Mouse (Mus musculus): ENCODE data around the gene Dbp. TPM values are rescaled to one million over a fixed set of nuclear protein-coding genes. Genes with fewer than 3 reads are reported as not detected.
A peak's percentile ranks its signal among the peaks of the same experiment; 100 is the strongest.

The Dbp gene
- polyA plus RNA-seq, 1 experiment from 2014 or later = 2.1 TPM

DNA sequence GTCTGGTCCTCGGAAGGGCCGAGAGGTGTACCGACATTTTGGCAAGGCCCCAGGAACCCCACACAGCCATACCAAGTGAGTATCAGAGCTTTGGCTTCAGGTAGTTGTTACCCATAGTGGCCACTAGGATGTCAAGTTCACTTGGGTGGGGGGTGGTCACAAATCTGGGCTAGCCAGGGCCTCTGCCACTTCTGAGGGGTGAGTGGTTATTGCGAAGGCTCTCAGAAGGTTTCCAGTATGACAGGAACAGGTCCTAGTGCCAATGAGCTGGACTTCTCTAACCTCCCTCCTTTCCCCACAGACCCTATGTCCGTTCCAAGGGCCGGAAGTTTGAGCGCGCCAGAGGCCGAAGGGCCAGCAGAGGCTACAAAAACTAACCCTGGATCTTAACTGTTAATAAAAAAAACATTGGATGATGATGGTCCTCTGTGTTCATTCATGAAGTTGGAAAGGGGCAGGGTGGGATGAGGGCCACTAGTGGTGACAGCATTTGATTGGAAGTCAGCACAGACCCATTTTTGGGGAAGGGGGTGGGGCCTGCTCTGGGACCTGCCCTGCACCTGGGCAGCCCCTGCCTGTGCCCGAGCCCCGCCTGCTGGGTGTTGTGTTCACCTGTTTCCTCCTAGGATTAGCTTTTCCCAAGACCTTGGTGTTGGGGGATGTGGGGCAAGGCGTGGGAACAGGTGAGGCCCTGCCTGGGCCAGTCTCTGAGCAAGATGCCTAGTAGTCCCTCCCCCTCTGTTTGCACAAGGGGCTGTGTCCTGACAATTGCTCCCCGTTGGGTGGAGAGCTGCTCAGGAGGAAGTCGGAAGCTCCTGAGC is 15.7 kb downstream of the Dbp start, which contains the start of gene Fam83e:
Gene Fam83e, plus strand, starts transcription at position 800 of the 821 bp plus-strand sequence.
- 79% methylated on average over 14 of the region's 14 CpGs for WGBS
- Histone ChIP-seq H3K27ac (ENCODE audit: low read depth) (0 out of 2 replicates have a peak within 1 kb of the TSS, but pooled peaks have one; percentile 36), H3K9ac (0 out of 2 replicates have a peak within 1 kb of the TSS, but pooled peaks have one; percentile 3), H3K4me1 (ENCODE audit: insufficient read depth) (peaks cover 11% of the 10 kb centered on the region; the same call in 1 of the 2 replicates), H3K4me3 (ENCODE audit: low read depth, low read length) (no peak within 1 kb of the TSS), H3K27me3 (ENCODE audit: insufficient read depth, low read length) (no peaks in the 10 kb centered on the region), H3K36me3 (ENCODE audit: insufficient read depth) (peaks cover 70% of the 10 kb centered on the region), H3K9me3 (ENCODE audit: low read depth, low read length) (no peaks in the 10 kb centered on the region), H3K4me2 (peak within 1 kb of the TSS; percentile 99; the same call in 1 of the 2 replicates)
- DNase-seq = no peak
- ATAC-seq (ENCODE audit: insufficient read depth) = no peak
- TF ChIP-seq CTCF (IDR thresholded peaks at IDR 0.05; ENCODE audit: low read depth) = peak; percentile 40

DNA sequence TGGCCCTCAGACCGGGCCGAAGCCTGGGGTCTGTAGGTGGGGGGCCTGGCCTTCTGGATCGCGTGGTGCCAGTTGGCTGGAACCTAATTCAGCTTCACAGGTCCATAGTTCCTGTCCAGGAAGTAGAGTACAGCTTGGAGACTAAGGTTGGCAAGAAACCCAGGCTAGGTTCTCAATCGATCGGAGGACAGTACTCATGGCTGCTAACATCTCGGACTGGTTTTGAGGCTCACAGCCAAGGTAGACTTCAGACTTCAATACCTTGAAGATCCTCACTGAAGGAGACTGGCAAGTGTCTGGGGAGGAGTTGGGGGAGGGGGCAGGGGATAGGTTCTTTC is 16.3 kb downstream of the Dbp start:
- Histone ChIP-seq H3K9me3 (ENCODE audit: low read depth, low read length) (no peaks in the 10 kb centered on the region), H3K27ac (ENCODE audit: low read depth) (0 out of 2 replicates have a peak overlapping the region, but pooled peaks have one; percentile 36), H3K9ac (0 out of 2 replicates have a peak overlapping the region, but pooled peaks have one; percentile 3), H3K4me2 (no peak overlapping the region), H3K36me3 (ENCODE audit: insufficient read depth) (peaks cover 75% of the 10 kb centered on the region), H3K4me1 (ENCODE audit: insufficient read depth) (peaks cover 10% of the 10 kb centered on the region; the same call in 1 of the 2 replicates), H3K27me3 (ENCODE audit: insufficient read depth, low read length) (no peaks in the 10 kb centered on the region), H3K4me3 (ENCODE audit: low read depth, low read length) (no peak overlapping the region)
- WGBS = 72% methylated on average over 7 of the region's 7 CpGs
- DNase-seq = no peak
- no peak for TF ChIP-seq CTCF (IDR thresholded peaks at IDR 0.05; ENCODE audit: low read depth)
- no peak for ATAC-seq (ENCODE audit: insufficient read depth)

DNA sequence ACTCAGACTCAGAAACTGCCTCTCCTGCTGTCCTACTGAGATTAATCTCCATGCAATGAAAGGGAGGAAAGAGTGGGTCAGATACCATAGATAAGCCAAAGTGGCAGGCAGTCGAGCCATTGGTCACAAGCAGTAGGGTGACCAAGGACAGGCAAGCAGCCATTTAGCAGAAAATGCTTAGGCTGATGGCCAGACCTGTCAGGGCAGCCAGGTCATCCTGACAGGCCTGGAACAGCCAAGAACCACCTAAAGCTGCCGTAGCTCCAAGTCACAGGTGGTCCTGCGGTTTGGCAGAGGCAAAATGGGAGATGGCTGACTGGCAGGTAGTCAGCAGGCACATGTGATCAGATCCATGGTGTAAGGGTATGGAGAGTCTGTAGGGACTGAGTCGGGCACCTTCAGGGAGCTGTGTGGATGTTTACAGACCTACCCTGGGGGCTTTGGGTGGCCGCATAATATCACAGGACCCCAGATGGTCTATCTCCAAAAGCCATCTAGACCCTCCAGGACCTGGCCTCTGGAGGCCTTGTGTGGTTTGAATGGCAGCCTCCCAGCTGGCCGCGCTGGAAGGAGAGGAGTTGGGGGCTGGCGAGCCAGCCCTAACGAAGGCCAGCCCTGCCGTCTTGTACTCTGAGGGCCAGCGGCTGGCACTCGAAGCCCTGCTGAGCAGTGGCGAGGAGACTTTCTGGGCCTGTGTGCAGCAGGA is 16.9 kb downstream of the Dbp start:
- Histone ChIP-seq H3K9me3 (ENCODE audit: low read depth, low read length) (no peaks in the 10 kb centered on the region), H3K27me3 (ENCODE audit: insufficient read depth, low read length) (no peaks in the 10 kb centered on the region), H3K4me1 (ENCODE audit: insufficient read depth) (peaks cover 5% of the 10 kb centered on the region; the same call in 1 of the 2 replicates), H3K36me3 (ENCODE audit: insufficient read depth) (peaks cover 81% of the 10 kb centered on the region), H3K9ac (no peak overlapping the region), H3K4me2 (no peak overlapping the region), H3K4me3 (ENCODE audit: low read depth, low read length) (no peak overlapping the region), H3K27ac (ENCODE audit: low read depth) (0 out of 2 replicates have a peak overlapping the region, but pooled peaks have one; percentile 36)
- no peak for TF ChIP-seq CTCF (IDR thresholded peaks at IDR 0.05; ENCODE audit: low read depth)
- no peak for ATAC-seq (ENCODE audit: insufficient read depth)
- no peak for DNase-seq
- WGBS = 58% methylated on average over 13 of the region's 13 CpGs

DNA sequence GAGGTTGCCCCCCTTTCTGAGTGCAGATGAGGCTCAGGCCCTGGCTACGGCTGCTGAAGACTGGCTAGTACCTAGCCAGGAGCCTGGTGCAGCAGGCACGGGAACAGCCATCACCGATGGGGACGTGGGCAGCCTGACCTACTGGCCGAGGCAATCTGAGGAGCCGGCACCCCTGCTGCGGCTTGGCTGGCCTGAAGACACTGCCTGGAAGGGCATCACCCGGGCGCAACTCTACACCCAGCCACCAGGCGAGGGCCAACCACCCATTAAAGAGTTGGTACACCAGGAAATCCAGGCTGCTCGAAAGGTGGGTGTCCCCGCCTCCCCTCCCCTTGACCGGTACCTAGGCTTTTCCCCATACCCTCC is 17.4 kb downstream of the Dbp start:
- ATAC-seq (ENCODE audit: insufficient read depth) (no peak), DNase-seq (no peak)
- Histone ChIP-seq H3K9ac (no peak overlapping the region), H3K4me2 (no peak overlapping the region), H3K4me3 (ENCODE audit: low read depth, low read length) (no peak overlapping the region), H3K36me3 (ENCODE audit: insufficient read depth) (peaks cover 86% of the 10 kb centered on the region), H3K27ac (ENCODE audit: low read depth) (no peak overlapping the region), H3K4me1 (ENCODE audit: insufficient read depth) (0 out of 2 replicates have a peak, but pooled peaks cover 5% of the 10 kb centered on the region), H3K9me3 (ENCODE audit: low read depth, low read length) (no peaks in the 10 kb centered on the region), H3K27me3 (ENCODE audit: insufficient read depth, low read length) (no peaks in the 10 kb centered on the region)
- WGBS = 67% methylated on average over 13 of the region's 13 CpGs
- no peak for TF ChIP-seq CTCF (IDR thresholded peaks at IDR 0.05; ENCODE audit: low read depth)

DNA sequence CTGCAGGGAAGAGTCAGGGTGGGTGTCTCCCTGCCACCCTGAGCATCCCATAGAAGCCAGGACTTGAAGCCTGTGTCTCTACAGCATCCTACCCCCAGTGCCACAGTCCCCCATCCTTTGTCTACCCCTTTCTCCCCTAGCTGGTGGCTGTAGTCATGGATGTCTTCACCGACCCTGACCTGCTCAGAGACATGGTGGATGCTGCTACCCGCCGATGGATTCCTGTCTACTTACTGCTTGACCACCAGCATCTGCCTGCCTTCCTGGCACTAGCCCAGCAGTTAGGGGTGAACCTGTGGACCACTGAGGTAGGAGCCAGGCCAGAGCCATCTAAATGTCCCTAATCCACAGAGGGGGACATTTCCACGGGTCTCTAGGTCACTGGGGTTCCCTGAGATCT is 18.4 kb downstream of the Dbp start:
- Histone ChIP-seq H3K36me3 (ENCODE audit: insufficient read depth) (peaks cover 90% of the 10 kb centered on the region), H3K27me3 (ENCODE audit: insufficient read depth, low read length) (no peaks in the 10 kb centered on the region), H3K4me2 (no peak overlapping the region), H3K27ac (ENCODE audit: low read depth) (no peak overlapping the region), H3K9me3 (ENCODE audit: low read depth, low read length) (no peaks in the 10 kb centered on the region), H3K9ac (no peak overlapping the region), H3K4me3 (ENCODE audit: low read depth, low read length) (no peak overlapping the region), H3K4me1 (ENCODE audit: insufficient read depth) (0 out of 2 replicates have a peak, but pooled peaks cover 5% of the 10 kb centered on the region)
- DNase-seq (no peak), ATAC-seq (ENCODE audit: insufficient read depth) (no peak)
- WGBS = 85% methylated on average over 4 of the region's 4 CpGs
- TF ChIP-seq CTCF (IDR thresholded peaks at IDR 0.05; ENCODE audit: low read depth) = no peak

DNA sequence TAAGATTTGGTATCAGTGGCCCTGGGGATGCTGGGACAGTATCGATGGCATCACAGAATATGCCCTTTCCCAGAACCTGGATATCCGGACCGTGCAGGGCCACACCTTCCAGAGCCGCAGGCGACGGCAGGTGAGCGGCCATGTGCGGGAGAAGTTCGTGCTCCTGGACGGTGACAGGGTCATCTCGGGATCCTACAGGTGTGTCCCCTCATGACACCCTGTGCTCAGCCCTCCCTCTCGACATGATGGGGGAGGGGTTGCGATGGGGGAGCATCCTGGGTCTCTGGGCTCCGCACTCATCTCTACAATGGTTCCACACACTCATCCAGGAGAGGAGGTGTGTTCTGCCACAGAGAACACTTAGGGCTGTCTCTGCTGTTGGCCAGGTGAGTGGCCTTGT is 18.9 kb downstream of the Dbp start:
- DNase-seq (no peak), ATAC-seq (ENCODE audit: insufficient read depth) (no peak)
- Histone ChIP-seq H3K27me3 (ENCODE audit: insufficient read depth, low read length) (no peaks in the 10 kb centered on the region), H3K4me1 (ENCODE audit: insufficient read depth) (0 out of 2 replicates have a peak, but pooled peaks cover 5% of the 10 kb centered on the region), H3K4me2 (no peak overlapping the region), H3K9me3 (ENCODE audit: low read depth, low read length) (no peaks in the 10 kb centered on the region), H3K4me3 (ENCODE audit: low read depth, low read length) (no peak overlapping the region), H3K27ac (ENCODE audit: low read depth) (no peak overlapping the region), H3K9ac (no peak overlapping the region), H3K36me3 (ENCODE audit: insufficient read depth) (peaks cover 93% of the 10 kb centered on the region)
- no peak for TF ChIP-seq CTCF (IDR thresholded peaks at IDR 0.05; ENCODE audit: low read depth)
- 91% methylated on average over 14 of the region's 14 CpGs for WGBS

DNA sequence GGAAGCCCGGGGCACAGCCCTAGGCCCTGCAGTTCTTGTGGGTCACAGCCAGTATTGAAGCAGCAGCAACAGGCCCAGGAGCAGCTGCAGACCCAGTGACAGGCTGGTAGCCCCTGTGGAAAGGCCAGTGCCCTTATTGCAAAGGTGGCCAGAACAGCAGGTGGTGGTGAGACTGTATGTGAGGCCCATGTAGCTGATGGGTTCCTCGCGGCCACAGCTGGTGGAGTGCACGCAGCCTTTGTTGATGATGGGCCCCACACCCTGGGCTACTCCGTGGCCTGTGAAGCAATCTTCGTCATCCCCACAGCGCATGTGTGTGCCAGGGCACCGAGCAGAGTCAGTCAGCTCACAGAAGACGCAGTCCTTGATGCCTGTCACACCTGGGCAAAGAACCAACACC is 20.3 kb downstream of the Dbp start:
- H3K4me2 ChIP-seq = no peak overlapping the region
- DNase-seq (no peak), ATAC-seq (ENCODE audit: insufficient read depth) (no peak)
- H3K27ac ChIP-seq (ENCODE audit: low read depth) = no peak overlapping the region
- no peaks in the 10 kb centered on the region for H3K27me3 ChIP-seq (ENCODE audit: insufficient read depth, low read length)
- H3K4me3 ChIP-seq (ENCODE audit: low read depth, low read length) = no peak overlapping the region
- H3K9ac ChIP-seq = no peak overlapping the region
- TF ChIP-seq CTCF (IDR thresholded peaks at IDR 0.05; ENCODE audit: low read depth) = no peak
- peaks cover 82% of the 10 kb centered on the region for H3K36me3 ChIP-seq (ENCODE audit: insufficient read depth)
- H3K9me3 ChIP-seq (ENCODE audit: low read depth, low read length) = no peaks in the 10 kb centered on the region
- WGBS = 88% methylated on average over 9 of the region's 9 CpGs
- no peaks in the 10 kb centered on the region for H3K4me1 ChIP-seq (ENCODE audit: insufficient read depth)
